Mouse (Mus musculus) limb, embryonic 11.5 days (tissue): Measurements from ENCODE around the gene Adora1. TPM values are rescaled to one million over a fixed set of nuclear protein-coding genes. Genes with fewer than 3 reads are reported as not detected.

Experiments
- ATAC-seq: fragments of 200-750 bp; cut with Nextera tagmentation; 2 replicates; pipeline ENCODE4 v1.8.0; 2017; ENCODE audit warnings: low read depth; ENCODE audit not compliant: insufficient number of reproducible peaks, low FRiP score, low TSS enrichment
- DNase-seq: peaks from one replicate; pipeline ENCODE4 v3.0.0-alpha.2; 2015; ENCODE audit warnings: low spot score
- H3K27ac ChIP-seq: fragments of 300-500 bp; sonication (generic); replicated peaks from 2 replicates; pipeline ENCODE4 v1.5.1; 2014; ENCODE audit warnings: low read depth, mild to moderate bottlenecking, low read length
- H3K27me3 ChIP-seq: fragments of 300-500 bp; sonication (generic); 2 replicates; pipeline ENCODE4 v1.6.1; 2014; ENCODE audit warnings: mild to moderate bottlenecking, low read length, mixed read lengths; ENCODE audit not compliant: control insufficient read depth, insufficient read depth
- H3K36me3 ChIP-seq: fragments of 300-500 bp; sonication (generic); 2 replicates; pipeline ENCODE4 v1.6.1; 2014; ENCODE audit warnings: mild to moderate bottlenecking, low read length, moderate library complexity, mixed read lengths; ENCODE audit not compliant: control insufficient read depth, insufficient read depth
- H3K4me1 ChIP-seq: fragments of 300-500 bp; sonication (generic); 2 replicates; pipeline ENCODE4 v1.6.1; 2014; ENCODE audit warnings: low read length, mixed read lengths; ENCODE audit not compliant: control insufficient read depth, insufficient read depth
- H3K4me2 ChIP-seq: fragments of 300-500 bp; sonication (generic); 2 replicates; pipeline ENCODE4 v1.6.1; 2014; ENCODE audit warnings: low read depth, mild to moderate bottlenecking, moderate library complexity; ENCODE audit not compliant: severe bottlenecking
- H3K4me3 ChIP-seq: fragments of 300-500 bp; sonication (generic); 2 replicates; pipeline ENCODE4 v1.5.1; 2014; ENCODE audit warnings: low read depth, low read length
- H3K9ac ChIP-seq: fragments of 300-500 bp; sonication (generic); 2 replicates; pipeline ENCODE4 v1.6.1; 2014; ENCODE audit warnings: mild to moderate bottlenecking, low read length
- H3K9me3 ChIP-seq: fragments of 300-500 bp; sonication (generic); 2 replicates; pipeline ENCODE4 v1.6.1; 2016; ENCODE audit warnings: low read length; ENCODE audit not compliant: control insufficient read depth
- WGBS: fragments of 180-500 bp; shearing (Covaris S2); extraction: QIAGEN DNeasy Blood & Tissue Kit; methylation state at CpG from one replicate; pipeline ENCODE4 v1.1.7; 2014; 5-methylcytosine and 5-hydroxymethylcytosine counted together
- polyA plus RNA-seq: library from polyadenylated mRNA; unstranded; fragments of >200 nt; fragmentation: Nextera tagmentation; extraction: Ambion mirVana; gene quantifications from 2 replicates; pipeline ENCODE4 v1.2.1, GENCODE M21; 2014

Gene Adora1
- polyA plus RNA-seq, 1 experiment from 2014 or later = 0.88 TPM

GRCm38 (mm10) chr1:134154121-134154520, 81.1 kb downstream of the Adora1 start:
- ATAC-seq = no peak
- H3K27me3 ChIP-seq = no peaks in the 10 kb centered on the region
- DNase-seq = no peak
- 88% methylated on average over 3 of the region's 3 CpGs for WGBS
- no peak overlapping the region for H3K27ac ChIP-seq
- H3K4me3 ChIP-seq = no peak overlapping the region
- no peaks in the 10 kb centered on the region for H3K4me1 ChIP-seq
- H3K36me3 ChIP-seq = no peaks in the 10 kb centered on the region
- H3K9me3 ChIP-seq = peaks cover 4% of the 10 kb centered on the region; the same call in 1 of the 2 replicates
- no peak overlapping the region for H3K4me2 ChIP-seq
- H3K9ac ChIP-seq = no peak overlapping the region

- Histone ChIP-seq H3K9me3 (peaks cover 4% of the 10 kb centered on the region; the same call in 1 of the 2 replicates), H3K4me1 (no peaks in the 10 kb centered on the region), H3K27me3 (no peaks in the 10 kb centered on the region), H3K27ac (no peak overlapping the region), H3K4me3 (no peak overlapping the region), H3K36me3 (no peaks in the 10 kb centered on the region), H3K4me2 (no peak overlapping the region), H3K9ac (no peak overlapping the region)
- DNase-seq (no peak), ATAC-seq (no peak)
- 76% methylated on average over 21 of the region's 21 CpGs for WGBS
Observed at GRCm38 (mm10) chr1:134152626-134153590, 82.3 kb downstream of the Adora1 start.

- H3K36me3 ChIP-seq = no peaks in the 10 kb centered on the region
- peaks cover 4% of the 10 kb centered on the region; the same call in 1 of the 2 replicates for H3K9me3 ChIP-seq
- WGBS = 37% methylated on average over 13 of the region's 13 CpGs
- peak; percentile 63 for ATAC-seq
- H3K9ac ChIP-seq = no peak overlapping the region
- no peak overlapping the region for H3K27ac ChIP-seq
- no peak overlapping the region for H3K4me2 ChIP-seq
- peak; percentile 96 for DNase-seq
- no peaks in the 10 kb centered on the region for H3K4me1 ChIP-seq
- no peaks in the 10 kb centered on the region for H3K27me3 ChIP-seq
- H3K4me3 ChIP-seq = no peak overlapping the region
Observed at GRCm38 (mm10) chr1:134151655-134152412, 83.4 kb downstream of the Adora1 start.

- ATAC-seq (no peak), DNase-seq (no peak)
- no peak overlapping the region for H3K4me2 ChIP-seq
- peaks cover 4% of the 10 kb centered on the region; the same call in 1 of the 2 replicates for H3K9me3 ChIP-seq
- H3K36me3 ChIP-seq = no peaks in the 10 kb centered on the region
- no peak overlapping the region for H3K4me3 ChIP-seq
- H3K27ac ChIP-seq = no peak overlapping the region
- no peaks in the 10 kb centered on the region for H3K27me3 ChIP-seq
- H3K4me1 ChIP-seq = no peaks in the 10 kb centered on the region
- 95% methylated on average over 9 of the region's 9 CpGs for WGBS
- H3K9ac ChIP-seq = no peak overlapping the region
Observed at GRCm38 (mm10) chr1:134150745-134151144, 84.5 kb downstream of the Adora1 start.

- 64% methylated on average over 8 of the region's 8 CpGs for WGBS
- Histone ChIP-seq H3K9ac (no peak overlapping the region), H3K9me3 (peaks cover 4% of the 10 kb centered on the region; the same call in 1 of the 2 replicates), H3K36me3 (no peaks in the 10 kb centered on the region), H3K27me3 (no peaks in the 10 kb centered on the region), H3K4me1 (no peaks in the 10 kb centered on the region), H3K27ac (no peak overlapping the region), H3K4me3 (no peak overlapping the region), H3K4me2 (no peak overlapping the region)
- DNase-seq (no peak), ATAC-seq (no peak)
Observed at GRCm38 (mm10) chr1:134150076-134150475, 85.2 kb downstream of the Adora1 start.

Other genes with a start within 250 kb of the Adora1 start
- gene Fmod, start 198.2 kb downstream of the Adora1 start, polyA plus RNA-seq = 2.9 and 4.5 TPM in 2 replicates
- 21.3 and 22.1 TPM in 2 replicates for gene Btg2, start 156.3 kb downstream of the Adora1 start, polyA plus RNA-seq
- gene Chit1, start 124.2 kb downstream of the Adora1 start, polyA plus RNA-seq = not detected in 2 replicates
- gene Chil1, start 53.3 kb downstream of the Adora1 start, polyA plus RNA-seq = 2.0 and 2.5 TPM in 2 replicates
- gene Mybph, start 42.0 kb downstream of the Adora1 start, polyA plus RNA-seq = 3.4 and 4.8 TPM in 2 replicates
- 30.5 and 31.5 TPM in 2 replicates for gene Myog, start 54.6 kb upstream of the Adora1 start, polyA plus RNA-seq
- gene Ppfia4, start 97.5 kb upstream of the Adora1 start, polyA plus RNA-seq = 2.3 and 3.4 TPM in 2 replicates
- gene Tmem183a, start 126.5 kb upstream of the Adora1 start, polyA plus RNA-seq = 117 and 119 TPM in 2 replicates
- not detected in 2 replicates for gene 4933406M09Rik, start 150.5 kb upstream of the Adora1 start, polyA plus RNA-seq
- 33.5 and 36.1 TPM in 2 replicates for gene Cyb5r1, start 170.1 kb upstream of the Adora1 start, polyA plus RNA-seq
- gene Adipor1, start 179.9 kb upstream of the Adora1 start, polyA plus RNA-seq = 91.9 and 93.2 TPM in 2 replicates
- gene Klhl12, start 220.1 kb upstream of the Adora1 start, polyA plus RNA-seq = 37.3 and 41.7 TPM in 2 replicates